Mouse (Mus musculus): ENCODE data around the gene Map4k1. TPM values are rescaled to one million over a fixed set of nuclear protein-coding genes. Genes with fewer than 3 reads are reported as not detected.

The Map4k1 gene
- polyA plus RNA-seq, 1 experiment from 2014 or later: 6.9 TPM

GRCm38 (mm10) chr7:29048615-29049014, 66.8 kb downstream of the Map4k1 start:
- 81% methylated on average over 11 of the region's 11 CpGs for WGBS
- no peak for ATAC-seq
- DNase-seq (ENCODE audit: low spot score): no peak

GRCm38 (mm10) chr7:29050797-29051196, 68.9 kb downstream of the Map4k1 start:
- DNase-seq (ENCODE audit: low spot score): peak; percentile 82

More at GRCm38 (mm10) chr7:29048615-29049014, 66.8 kb downstream of the Map4k1 start:
- no peak overlapping the region for H3K4me3 ChIP-seq (ENCODE audit: low read depth, low read length)
- H3K27ac ChIP-seq (ENCODE audit: low read depth, low read length): no peak overlapping the region
- H3K36me3 ChIP-seq (ENCODE audit: control insufficient read depth, insufficient read depth, low read length): no peaks in the 10 kb centered on the region
- peaks cover 17% of the 10 kb centered on the region for H3K27me3 ChIP-seq (replicated peaks; ENCODE audit: control insufficient read depth, insufficient read depth, low read length)
- H3K4me1 ChIP-seq (ENCODE audit: control insufficient read depth, insufficient read depth, low read length): peaks cover 1% of the 10 kb centered on the region; the same call in 1 of the 2 replicates
- no peak overlapping the region for H3K4me2 ChIP-seq (ENCODE audit: low read length)
- no peak overlapping the region for H3K9ac ChIP-seq (ENCODE audit: low read length)
- no peaks in the 10 kb centered on the region for H3K9me3 ChIP-seq (replicated peaks; ENCODE audit: control insufficient read depth, low read length)

GRCm38 (mm10) chr7:29052821-29053220, 71.0 kb downstream of the Map4k1 start:
- ATAC-seq (no peak), DNase-seq (ENCODE audit: low spot score) (no peak)
- no peak overlapping the region for H3K4me3 ChIP-seq (ENCODE audit: low read depth, low read length)
- 9% methylated on average over 19 of the region's 19 CpGs for WGBS
- no peak overlapping the region for H3K27ac ChIP-seq (ENCODE audit: low read depth, low read length)
- no peaks in the 10 kb centered on the region for H3K36me3 ChIP-seq (ENCODE audit: control insufficient read depth, insufficient read depth, low read length)
- H3K27me3 ChIP-seq (replicated peaks; ENCODE audit: control insufficient read depth, insufficient read depth, low read length): peaks cover 29% of the 10 kb centered on the region
- H3K4me1 ChIP-seq (ENCODE audit: control insufficient read depth, insufficient read depth, low read length): no peaks in the 10 kb centered on the region
- no peak overlapping the region for H3K9ac ChIP-seq (ENCODE audit: low read length)
- H3K4me2 ChIP-seq (ENCODE audit: low read length): no peak overlapping the region
- H3K9me3 ChIP-seq (replicated peaks; ENCODE audit: control insufficient read depth, low read length): no peaks in the 10 kb centered on the region

More at GRCm38 (mm10) chr7:29050797-29051196, 68.9 kb downstream of the Map4k1 start:
- no peaks in the 10 kb centered on the region for H3K36me3 ChIP-seq (ENCODE audit: control insufficient read depth, insufficient read depth, low read length)
- ATAC-seq: peak; percentile 61; the same call in 1 of the 2 replicates
- H3K4me3 ChIP-seq (ENCODE audit: low read depth, low read length): no peak overlapping the region
- peaks cover 29% of the 10 kb centered on the region for H3K27me3 ChIP-seq (replicated peaks; ENCODE audit: control insufficient read depth, insufficient read depth, low read length)
- no peak overlapping the region for H3K9ac ChIP-seq (ENCODE audit: low read length)
- H3K9me3 ChIP-seq (replicated peaks; ENCODE audit: control insufficient read depth, low read length): no peaks in the 10 kb centered on the region
- H3K27ac ChIP-seq (ENCODE audit: low read depth, low read length): no peak overlapping the region
- 39% methylated on average over 2 of the region's 2 CpGs for WGBS
- no peaks in the 10 kb centered on the region for H3K4me1 ChIP-seq (ENCODE audit: control insufficient read depth, insufficient read depth, low read length)
- H3K4me2 ChIP-seq (ENCODE audit: low read length): no peak overlapping the region

Small RNA genes within 50 kb of the gene (microRNA-seq; reads per million reads assigned to microRNA genes)
- not detected for gene Gm44408

Other genes starting within 250 kb of the Map4k1 start
- 133 and 141 TPM in 2 replicates for gene Mrps12, start 240.2 kb upstream of the Map4k1 start, polyA plus RNA-seq (2014; fragmentation: Nextera tagmentation; extraction: Ambion mirVana)
- gene Sars2, start 240.1 kb upstream of the Map4k1 start, polyA plus RNA-seq (2014; fragmentation: Nextera tagmentation; extraction: Ambion mirVana): 17.6 and 17.7 TPM in 2 replicates
- gene Ccer2, start 225.9 kb upstream of the Map4k1 start, polyA plus RNA-seq (2014; fragmentation: Nextera tagmentation; extraction: Ambion mirVana): not detected in 2 replicates
- gene Sirt2, start 215.3 kb upstream of the Map4k1 start, polyA plus RNA-seq (2014; fragmentation: Nextera tagmentation; extraction: Ambion mirVana): 110 and 115 TPM in 2 replicates
- gene Nfkbib, start 214.5 kb upstream of the Map4k1 start, polyA plus RNA-seq (2014; fragmentation: Nextera tagmentation; extraction: Ambion mirVana): 61.0 and 62.4 TPM in 2 replicates
- 1.3 and 1.5 TPM in 2 replicates for gene Rinl, start 193.1 kb upstream of the Map4k1 start, polyA plus RNA-seq (2014; fragmentation: Nextera tagmentation; extraction: Ambion mirVana)
- 190 and 198 TPM in 2 replicates for gene Hnrnpl, start 173.5 kb upstream of the Map4k1 start, polyA plus RNA-seq (2014; fragmentation: Nextera tagmentation; extraction: Ambion mirVana)
- gene Ech1, start 156.8 kb upstream of the Map4k1 start, polyA plus RNA-seq (2014; fragmentation: Nextera tagmentation; extraction: Ambion mirVana): 103 and 107 TPM in 2 replicates
- 1.7 and 2.0 TPM in 2 replicates for gene Lgals4, start 148.2 kb upstream of the Map4k1 start, polyA plus RNA-seq (2014; fragmentation: Nextera tagmentation; extraction: Ambion mirVana)
- 2.4 and 4.2 TPM in 2 replicates for gene Lgals7, start 118.2 kb upstream of the Map4k1 start, polyA plus RNA-seq (2014; fragmentation: Nextera tagmentation; extraction: Ambion mirVana)
- 0.11 and 0.38 TPM in 2 replicates for gene Capn12, start 100.6 kb upstream of the Map4k1 start, polyA plus RNA-seq (2014; fragmentation: Nextera tagmentation; extraction: Ambion mirVana)
- gene Actn4, start 19.7 kb upstream of the Map4k1 start, polyA plus RNA-seq (2014; fragmentation: Nextera tagmentation; extraction: Ambion mirVana): 101 and 128 TPM in 2 replicates
- gene Eif3k, start 186 bp upstream of the Map4k1 start, polyA plus RNA-seq (2014; fragmentation: Nextera tagmentation; extraction: Ambion mirVana): 345 and 412 TPM in 2 replicates
- gene Ryr1, start 143.1 kb downstream of the Map4k1 start, polyA plus RNA-seq (2014; fragmentation: Nextera tagmentation; extraction: Ambion mirVana): 5.0 and 6.2 TPM in 2 replicates
- gene Rasgrp4, start 152.8 kb downstream of the Map4k1 start, polyA plus RNA-seq (2014; fragmentation: Nextera tagmentation; extraction: Ambion mirVana): 0.47 and 0.99 TPM in 2 replicates
- 17.3 and 18.0 TPM in 2 replicates for gene Fam98c, start 174.2 kb downstream of the Map4k1 start, polyA plus RNA-seq (2014; fragmentation: Nextera tagmentation; extraction: Ambion mirVana)
- gene Ggn, start 188.2 kb downstream of the Map4k1 start, polyA plus RNA-seq (2014; fragmentation: Nextera tagmentation; extraction: Ambion mirVana): 0.14 and 0.36 TPM in 2 replicates
- 4.4 and 5.5 TPM in 2 replicates for gene Spred3, start 188.4 kb downstream of the Map4k1 start, polyA plus RNA-seq (2014; fragmentation: Nextera tagmentation; extraction: Ambion mirVana)
- 337 and 364 TPM in 2 replicates for gene Psmd8, start 198.7 kb downstream of the Map4k1 start, polyA plus RNA-seq (2014; fragmentation: Nextera tagmentation; extraction: Ambion mirVana)
- 0.85 and 1.6 TPM in 2 replicates for gene Catsperg1, start 232.0 kb downstream of the Map4k1 start, polyA plus RNA-seq (2014; fragmentation: Nextera tagmentation; extraction: Ambion mirVana)

Data from forebrain, embryonic 14.5 days (tissue).